In genomic region chr4:131763479-131763878, GRCm38 (mm10) we compare ENCODE assay signal across 11 mouse cellular contexts.
DNase-seq lines count a peak whose midpoint lies in the region; ATAC-seq and TF ChIP-seq lines count a peak whose summit lies in the region.
"Had no signal": no experiment of that assay in that cellular context is flagged by ENCODE, and none has a peak within 500 bp of the region (broad histone marks: within the 10 kb centered on the region; RNA-seq: fewer than 3 reads in every experiment).

No protein-coding gene starts in this region.

- DNase-seq in CD4-positive, CD25-positive, alpha-beta regulatory T cell, adult 2 months (ENCODE audit: low read depth, low spot score) = peak; percentile 20
- no peak for DNase-seq in layer of hippocampus, adult 2 months (ENCODE audit: low spot score in 2 of 2)
- no peak for DNase-seq in layer of hippocampus, adult 11-12 months (ENCODE audit: low spot score)
- peak; percentile 10 for DNase-seq in CD4-positive helper T cell, adult 2 months (ENCODE audit: low read depth, low spot score)
- no peak for DNase-seq in spleen, postnatal 10 days (ENCODE audit: low spot score in 2 of 2)
- DNase-seq in layer of hippocampus, adult 8-10 months (ENCODE audit: low spot score in 2 of 2) = no peak
- DNase-seq: adrenal gland, adult 2 months; lung, embryonic 14.5 days had no signal

- ATAC-seq in CD4-positive, CD25-positive, alpha-beta regulatory T cell, adult 4 months = no peak
- ATAC-seq in erythroblast, adult 5-6 weeks (replicated peaks; ENCODE audit: low FRiP score, poor library complexity, severe bottlenecking) = peak; percentile 33; the same call in 1 of the 2 replicates

- peak; percentile 71 for TF ChIP-seq CTCF in layer of hippocampus, adult 2 months (conservative IDR thresholded peaks at IDR 0.05)

- no peak overlapping the region for H3K27ac ChIP-seq in layer of hippocampus, adult 2 months

- H3K4me3 ChIP-seq in layer of hippocampus, adult 2 months = no peak overlapping the region
- H3K4me3 ChIP-seq: myocyte had no signal

Comparison
In these comparisons a context has a peak if more than half of its experiments do, and no peak if none do; other contexts are left out.
1. DNase-seq: peak in CD4-positive, CD25-positive, alpha-beta regulatory T cell, adult 2 months (single experiment) and CD4-positive helper T cell, adult 2 months (single experiment); none in layer of hippocampus, adult 2 months (0 of 2), layer of hippocampus, adult 11-12 months (single experiment), spleen, postnatal 10 days (0 of 2) and layer of hippocampus, adult 8-10 months (0 of 2).